Mouse (Mus musculus) urinary bladder, postnatal 36 days (tissue): ENCODE results near the gene Adra2c.
A peak's percentile ranks its signal among the peaks of the same experiment; 100 is the strongest.

Experiments used
- DNase-seq, 2 experiments: peaks; one replicate each; pipeline ENCODE4 v3.0.0; 2022; ENCODE audit warnings: low spot score in 2 of 2, mixed read lengths in 1 of 2

Adra2c gene

GRCm38 (mm10) chr5:35278019-35278418 is at the start of gene Adra2c:
Gene Adra2c (plus strand): TSS chr5:35278319.
- DNase-seq: no peak

- no peak for DNase-seq
Measured at GRCm38 (mm10) chr5:35233142-35233541, 45.0 kb upstream of the Adra2c start.

DNA sequence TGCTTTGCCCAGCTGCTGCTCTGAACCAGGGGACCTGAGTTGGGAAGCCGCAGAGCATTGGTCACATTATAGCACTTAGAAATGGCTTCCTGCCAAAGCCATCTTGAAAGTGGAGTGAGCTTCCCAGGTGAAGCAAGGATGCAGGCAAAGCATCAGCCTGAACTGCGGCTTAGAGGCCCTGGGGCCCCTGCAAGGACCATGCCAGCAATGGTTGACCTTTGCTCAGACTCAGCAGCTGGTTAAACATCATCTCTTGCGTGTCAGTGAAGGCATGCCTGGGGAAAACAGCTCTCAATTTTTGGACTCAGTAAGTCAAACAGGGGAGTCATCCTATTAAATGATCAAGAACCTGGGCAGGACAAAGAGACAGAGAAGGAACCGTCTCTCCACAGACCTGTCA is 40.4 kb upstream of the Adra2c start:
- DNase-seq: no peak

DNA sequence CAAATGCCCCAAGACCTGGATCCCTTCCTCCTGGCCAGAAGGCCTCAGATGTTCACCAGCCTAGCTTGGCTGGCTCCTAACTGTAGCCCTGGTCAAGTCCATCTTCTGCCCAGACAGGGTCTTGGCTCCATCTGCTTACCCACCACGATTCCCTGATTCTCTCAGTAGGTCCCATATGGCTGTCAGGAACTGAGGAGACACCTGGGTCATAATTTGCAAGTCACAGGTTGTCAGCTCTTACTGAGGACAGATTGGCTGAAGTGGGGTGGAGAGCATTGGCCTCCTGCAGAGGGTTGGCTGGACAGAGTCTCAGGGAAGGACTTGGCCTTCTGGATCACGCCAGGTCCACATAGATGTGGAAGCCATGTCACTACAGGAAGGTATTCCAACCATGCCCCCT is 39.5 kb upstream of the Adra2c start:
- no peak for DNase-seq

DNA sequence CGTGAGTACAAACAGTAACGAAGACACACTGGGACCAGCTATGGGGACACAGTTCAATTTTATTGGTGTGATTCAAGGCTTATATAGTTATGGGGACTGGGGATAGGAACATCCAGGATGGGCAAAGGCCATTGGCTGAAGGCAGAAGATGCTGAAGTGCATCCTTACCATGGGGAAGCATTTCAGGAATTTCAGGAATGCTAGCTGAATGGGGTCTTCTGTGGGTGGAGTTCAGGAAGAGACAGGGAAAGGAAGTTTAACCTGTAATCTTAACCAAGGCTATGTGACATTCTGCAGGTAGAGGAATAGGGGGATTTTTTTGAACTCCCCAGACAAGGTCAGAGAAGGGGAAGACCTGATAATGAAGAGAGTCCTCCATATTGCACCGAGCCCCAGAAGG is 36.6 kb upstream of the Adra2c start:
- DNase-seq: no peak

- no peak for DNase-seq
Measured at GRCm38 (mm10) chr5:35244204-35244603, 33.9 kb upstream of the Adra2c start.

DNA sequence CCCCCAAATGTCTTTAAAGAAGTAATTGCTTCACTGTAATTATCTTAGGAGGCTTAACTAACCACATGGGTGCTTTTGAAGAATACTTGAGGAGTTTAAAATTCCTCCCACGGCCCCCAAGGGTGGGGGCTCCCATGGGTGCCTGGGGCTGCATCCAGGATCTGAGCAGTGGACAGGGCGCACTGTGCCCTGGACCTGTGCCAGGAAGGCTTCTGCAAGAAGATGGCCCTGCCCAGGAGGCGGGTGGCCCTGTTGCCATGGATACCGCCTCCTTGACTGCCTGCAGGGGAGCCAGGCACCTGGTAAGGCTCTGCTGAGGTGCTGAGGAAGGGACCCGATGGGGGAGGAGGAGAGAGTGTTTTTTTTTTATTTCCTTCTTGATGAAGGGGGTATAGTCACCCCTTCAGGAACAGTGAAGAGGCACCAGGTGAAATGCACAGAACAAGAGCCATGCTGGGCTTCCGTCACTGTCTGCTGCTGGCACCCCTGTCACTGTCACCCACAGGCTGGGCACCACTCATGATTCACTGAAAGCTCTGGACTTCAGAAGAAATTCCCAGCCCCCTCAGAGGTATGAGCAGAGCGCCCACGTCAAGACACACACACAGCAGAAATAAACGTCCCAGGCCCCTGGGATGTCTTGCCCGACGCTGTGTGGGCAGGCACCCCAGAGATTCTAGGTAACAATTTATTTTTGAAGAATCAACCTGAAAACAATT is 32.4 kb upstream of the Adra2c start:
- no peak for DNase-seq

DNA sequence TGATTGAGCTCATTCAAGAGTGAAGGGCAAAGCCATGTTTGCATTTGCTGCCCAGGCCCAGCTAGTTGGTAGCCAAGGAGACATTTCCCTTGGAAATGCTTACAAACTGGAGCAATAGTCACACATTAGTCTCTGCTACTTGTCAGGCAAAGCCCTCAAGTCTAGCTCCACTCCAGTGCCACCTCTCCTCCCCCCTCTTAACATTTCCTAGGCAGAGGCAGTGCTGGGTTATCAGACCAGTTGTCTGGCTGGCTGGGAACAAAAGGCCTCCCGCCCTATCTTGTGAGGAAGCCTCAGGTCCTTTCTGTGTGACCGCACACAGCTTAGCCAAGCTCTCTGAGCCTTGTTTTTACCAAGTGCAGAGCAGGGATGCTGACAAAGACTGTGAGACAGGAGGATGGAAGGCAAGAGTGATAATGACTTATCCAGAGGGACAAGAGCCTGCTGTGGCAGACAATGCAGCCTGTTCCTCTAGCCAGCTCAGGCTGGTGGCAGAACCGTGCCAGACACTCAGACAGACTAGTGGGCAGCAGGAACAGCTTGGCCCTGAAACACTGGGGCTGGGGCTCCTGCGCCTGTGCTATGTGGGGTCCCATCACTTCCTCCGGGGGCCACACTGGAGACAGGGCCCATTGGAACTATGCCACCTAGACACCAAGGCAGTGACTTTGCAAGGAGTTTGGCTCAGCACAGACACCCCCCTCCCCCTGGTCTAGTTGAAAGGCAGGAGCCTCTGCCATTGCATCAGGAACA is 23.0 kb upstream of the Adra2c start:
- DNase-seq: no peak

- peak in 1 of 2 experiments; percentile 16 for DNase-seq
Measured at GRCm38 (mm10) chr5:35263716-35264115, 14.4 kb upstream of the Adra2c start.

- no peak for DNase-seq
Measured at GRCm38 (mm10) chr5:35267486-35267885, 10.6 kb upstream of the Adra2c start.

- DNase-seq: no peak
Measured at GRCm38 (mm10) chr5:35275356-35275755, 2.8 kb upstream of the Adra2c start.

GRCm38 (mm10) chr5:35278741-35279695 is 899 bp downstream of the Adra2c start:
- DNase-seq: no peak

GRCm38 (mm10) chr5:35279696-35280001 is 1.5 kb downstream of the Adra2c start:
- DNase-seq: no peak

DNA sequence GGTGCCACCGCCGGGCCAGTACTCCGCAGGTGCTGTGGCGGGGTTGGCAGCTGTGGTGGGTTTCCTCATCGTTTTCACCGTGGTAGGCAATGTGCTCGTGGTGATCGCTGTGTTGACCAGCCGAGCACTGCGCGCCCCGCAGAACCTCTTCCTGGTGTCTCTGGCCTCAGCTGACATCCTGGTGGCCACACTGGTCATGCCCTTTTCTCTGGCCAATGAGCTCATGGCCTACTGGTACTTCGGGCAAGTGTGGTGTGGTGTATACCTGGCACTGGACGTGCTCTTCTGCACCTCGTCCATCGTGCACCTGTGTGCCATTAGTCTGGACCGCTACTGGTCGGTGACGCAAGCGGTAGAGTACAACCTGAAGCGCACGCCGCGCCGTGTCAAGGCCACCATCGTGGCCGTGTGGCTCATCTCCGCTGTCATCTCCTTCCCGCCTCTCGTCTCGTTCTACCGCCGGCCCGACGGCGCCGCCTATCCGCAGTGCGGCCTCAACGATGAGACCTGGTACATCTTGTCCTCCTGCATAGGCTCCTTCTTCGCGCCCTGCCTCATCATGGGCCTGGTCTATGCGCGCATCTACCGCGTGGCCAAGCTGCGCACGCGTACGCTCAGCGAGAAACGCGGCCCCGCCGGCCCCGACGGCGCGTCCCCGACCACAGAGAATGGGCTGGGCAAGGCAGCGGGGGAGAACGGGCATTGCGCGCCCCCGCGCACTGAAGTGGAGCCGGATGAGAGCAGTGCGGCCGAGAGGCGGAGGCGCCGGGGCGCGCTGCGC is 2.1 kb downstream of the Adra2c start:
- no peak for DNase-seq

DNA sequence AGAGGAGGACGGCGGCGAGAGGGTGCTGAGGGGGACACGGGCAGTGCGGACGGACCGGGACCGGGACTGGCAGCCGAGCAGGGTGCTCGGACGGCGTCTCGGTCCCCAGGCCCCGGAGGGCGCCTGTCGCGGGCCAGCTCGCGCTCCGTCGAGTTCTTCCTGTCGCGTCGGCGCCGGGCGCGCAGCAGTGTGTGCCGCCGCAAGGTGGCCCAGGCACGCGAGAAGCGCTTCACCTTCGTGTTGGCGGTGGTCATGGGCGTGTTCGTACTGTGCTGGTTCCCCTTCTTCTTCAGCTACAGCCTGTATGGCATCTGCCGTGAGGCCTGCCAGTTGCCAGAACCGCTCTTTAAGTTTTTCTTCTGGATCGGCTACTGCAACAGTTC is 2.7 kb downstream of the Adra2c start:
- no peak for DNase-seq

DNA sequence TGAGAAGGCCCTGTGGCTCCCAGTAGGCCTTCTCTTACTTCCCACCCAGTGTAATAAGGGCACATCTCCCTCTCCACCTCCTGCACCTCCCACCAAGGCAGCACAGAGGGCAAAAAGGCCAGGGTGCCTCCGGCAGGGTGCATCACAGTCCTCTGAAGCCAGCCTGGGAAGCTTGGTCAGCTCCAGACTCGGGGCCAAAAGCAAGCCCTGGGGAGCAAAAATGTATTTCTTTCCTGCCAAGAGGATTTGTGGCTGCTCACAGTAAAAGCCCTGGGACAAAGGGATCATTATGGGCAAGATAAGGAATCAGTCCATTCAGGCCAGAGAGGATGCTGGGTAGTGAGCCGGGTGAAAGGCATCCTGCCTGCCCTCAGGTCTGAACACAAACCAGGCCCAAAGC is 7.2 kb downstream of the Adra2c start:
- no peak for DNase-seq

DNA sequence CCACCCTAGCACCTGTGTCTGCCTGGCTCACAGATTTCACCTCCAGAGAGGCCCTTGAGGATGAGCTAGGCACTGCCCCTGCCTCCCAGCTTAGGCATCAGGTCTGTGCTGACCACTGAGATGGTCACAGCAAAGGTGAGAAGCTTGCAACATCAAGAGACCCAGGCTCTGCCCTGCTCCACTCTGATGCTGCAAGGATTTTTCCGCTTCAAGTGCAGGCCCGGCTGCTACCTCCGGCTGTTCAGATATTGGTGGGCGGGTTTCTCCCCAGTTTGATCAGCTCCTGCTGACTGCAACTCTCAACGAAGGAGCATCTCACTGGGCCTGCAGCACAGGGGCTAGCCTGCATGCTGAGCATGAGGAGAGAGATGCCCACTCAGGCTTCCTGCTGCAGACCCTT is 8.1 kb downstream of the Adra2c start:
- no peak for DNase-seq

DNA sequence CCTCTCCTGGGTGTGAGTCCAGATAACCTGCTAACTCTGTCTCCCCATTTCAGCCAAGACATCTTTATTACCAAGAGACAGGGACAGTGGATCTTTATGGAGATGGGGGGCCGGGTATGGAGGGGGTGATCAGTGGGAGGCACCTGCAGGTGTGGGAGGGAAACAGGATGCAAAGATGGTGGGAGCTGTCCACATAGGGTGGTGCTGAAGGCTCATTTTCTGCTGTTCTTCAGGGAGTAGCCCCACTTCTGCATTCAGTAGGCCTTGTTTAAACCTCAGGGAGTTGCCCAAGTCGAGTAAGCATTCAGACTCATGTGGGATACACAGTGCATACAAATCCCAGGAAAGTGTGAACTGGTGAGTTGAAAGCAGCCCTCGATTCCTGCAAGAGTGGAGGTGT is 21.5 kb downstream of the Adra2c start:
- DNase-seq: no peak

- DNase-seq: no peak
Measured at GRCm38 (mm10) chr5:35304191-35304590, 26.1 kb downstream of the Adra2c start.

GRCm38 (mm10) chr5:35305332-35305731 is 27.2 kb downstream of the Adra2c start:
- no peak for DNase-seq

DNA sequence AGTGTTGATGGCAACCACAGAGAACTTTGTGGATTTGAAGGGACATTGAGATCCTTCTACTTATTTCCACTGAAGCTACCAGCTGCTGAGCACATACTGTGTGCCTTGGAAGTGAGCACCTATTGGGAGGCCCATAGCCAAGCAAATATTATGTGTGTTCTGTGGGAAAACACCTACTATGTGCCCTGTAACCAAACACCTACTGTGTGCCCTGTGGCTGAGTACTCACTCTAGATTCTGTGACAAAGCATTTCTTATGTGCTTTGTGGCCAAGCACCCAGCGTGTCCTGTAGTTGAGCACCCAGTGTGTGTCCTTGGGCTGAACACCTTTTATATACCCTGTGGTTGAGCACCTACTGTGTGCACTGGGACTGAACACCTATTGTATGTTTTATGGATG is 28.6 kb downstream of the Adra2c start:
- no peak for DNase-seq

GRCm38 (mm10) chr5:35309853-35310252 is 31.7 kb downstream of the Adra2c start:
- DNase-seq: no peak
